Mouse (Mus musculus): Measurements from ENCODE around the gene Fbxw4. TPM values are rescaled to one million over a fixed set of nuclear protein-coding genes. Genes with fewer than 3 reads are reported as not detected.

Fbxw4 gene
- polyA plus RNA-seq (2012; ENCODE audit: low replicate concordance), result 19.1 and 36.4 TPM in 2 replicates

DNA sequence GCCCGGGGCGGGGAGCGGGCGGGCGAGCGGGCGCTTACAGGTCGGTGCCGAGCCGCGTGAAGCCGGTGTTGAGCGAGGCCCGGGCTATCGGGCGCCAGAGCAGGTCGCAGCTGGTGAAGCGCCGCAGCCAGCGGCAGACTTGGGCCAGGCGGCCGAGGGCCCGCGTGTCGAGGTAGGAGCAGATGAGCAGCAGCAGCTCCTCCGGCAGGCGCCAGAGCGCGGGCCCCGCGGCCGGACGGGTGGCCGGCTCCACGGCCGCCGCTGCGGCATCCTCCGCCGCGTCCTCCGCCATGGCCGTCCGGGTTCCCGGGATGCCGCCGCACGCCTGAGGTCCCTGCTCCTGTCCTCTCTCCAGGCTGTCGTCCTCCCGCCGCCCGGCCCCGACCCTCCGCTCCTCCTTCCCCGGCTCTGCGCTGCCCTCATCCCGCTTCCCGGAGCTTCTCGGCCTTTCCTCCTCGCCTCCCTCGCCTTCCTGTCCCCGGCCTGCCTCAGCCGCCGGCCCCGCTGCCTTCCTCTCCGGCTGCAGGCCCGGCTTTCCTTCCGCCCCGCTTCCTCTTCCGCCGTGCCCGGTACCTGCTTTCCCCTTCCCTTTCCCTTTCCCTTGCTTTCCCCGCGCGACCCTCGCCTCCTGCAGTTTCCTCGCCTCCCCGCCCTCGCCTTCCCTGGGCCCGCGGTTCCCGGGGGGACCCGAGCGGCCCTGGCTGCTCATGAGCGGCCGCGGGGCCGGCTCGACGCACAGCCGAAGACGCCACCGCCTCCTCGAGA is at the start of gene Fbxw4:
TSS of gene Fbxw4 (minus strand) at position 575 of the 765 bp plus-strand sequence.

DNA sequence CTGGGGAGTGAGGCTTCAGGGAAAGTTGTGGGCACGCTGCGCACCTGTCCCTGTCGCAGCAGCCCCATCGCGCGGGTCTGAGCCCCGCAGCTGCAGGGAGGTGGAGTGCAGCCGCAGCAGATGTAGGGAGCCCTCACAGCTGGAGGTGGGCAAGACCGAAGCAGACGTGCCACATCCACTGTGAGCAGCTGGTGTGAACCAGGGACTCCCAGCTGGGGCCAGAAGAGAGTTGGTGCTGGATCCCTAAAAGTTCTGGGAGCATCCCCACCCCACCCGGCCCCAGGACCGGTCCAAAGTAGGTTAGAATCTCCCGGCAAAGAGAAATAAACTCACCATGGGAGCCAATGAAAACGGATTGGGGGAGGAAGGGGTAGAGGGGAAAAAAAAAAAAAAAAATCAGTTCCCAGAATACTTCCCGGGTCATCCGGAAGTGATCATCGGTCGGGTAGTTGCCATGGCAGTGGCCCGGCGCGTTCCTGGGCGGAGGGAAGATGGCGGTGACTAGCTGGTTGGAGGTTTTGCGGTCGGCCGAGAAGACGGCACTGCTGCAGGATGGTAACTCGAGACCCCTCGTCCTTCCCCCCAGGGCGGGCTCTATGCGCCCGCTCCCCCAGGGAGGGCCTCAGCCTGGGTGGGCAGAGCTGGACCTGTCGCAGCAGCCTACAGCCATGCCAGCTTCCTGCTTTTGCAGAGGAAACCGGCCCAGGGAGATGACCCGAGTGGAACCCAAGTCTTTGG is 99.8 kb downstream of the Fbxw4 start, which contains the start of the genes Poll and Gm17018:
TSS of gene Poll (minus strand) at position 379 of the 738 bp plus-strand sequence.
TSS of gene Gm17018 (plus strand) at position 463 of the 738 bp plus-strand sequence.

Other genes starting within 250 kb of the Fbxw4 start
- 4.7 and 11.4 TPM in 2 replicates for gene Poll, start 99.8 kb downstream of the Fbxw4 start, polyA plus RNA-seq (2012; ENCODE audit: low replicate concordance)
- gene Gm17018, start 99.7 kb downstream of the Fbxw4 start, polyA plus RNA-seq (2012; ENCODE audit: low replicate concordance), result 6.4 and 17.5 TPM in 2 replicates
- not detected in 2 replicates for gene Fgf8, start 82.6 kb upstream of the Fbxw4 start, polyA plus RNA-seq (2012; ENCODE audit: low replicate concordance)
- 73.4 and 84.6 TPM in 2 replicates for gene Npm3, start 89.3 kb upstream of the Fbxw4 start, polyA plus RNA-seq (2012; ENCODE audit: low replicate concordance)
- gene Mgea5, start 123.5 kb upstream of the Fbxw4 start, polyA plus RNA-seq (2012; ENCODE audit: low replicate concordance), result 22.0 and 22.2 TPM in 2 replicates
- gene Kcnip2, start 155.7 kb upstream of the Fbxw4 start, polyA plus RNA-seq (2012; ENCODE audit: low replicate concordance), result 0.06 and 0.09 TPM in 2 replicates